ENCODE assay signal across 20 mouse cellular contexts in genomic region chr8:128003385-128003784, GRCm38 (mm10).
DNase-seq lines count a peak whose midpoint lies in the region; ATAC-seq lines count a peak whose summit lies in the region.
"Had no signal": no experiment of that assay in that cellular context is flagged by ENCODE, and none has a peak within 500 bp of the region (broad histone marks: within the 10 kb centered on the region; RNA-seq: fewer than 3 reads in every experiment).

No protein-coding gene starts in this region.

- H3K4me3 ChIP-seq in forebrain, embryonic 13.5 days: no peak overlapping the region
- no peak overlapping the region for H3K4me3 ChIP-seq in forebrain, embryonic 11.5 days (ENCODE audit: low read depth, low read length)
- H3K4me3 ChIP-seq in lung, embryonic 15.5 days: no peak overlapping the region
- H3K4me3 ChIP-seq in forebrain, embryonic 16.5 days (replicated peaks; ENCODE audit: low read length): no peak overlapping the region
- H3K4me3 ChIP-seq: erythroblast, embryonic 14.5 days; hindbrain, embryonic 13.5 days; intestine, embryonic 15.5 days; neural tube, embryonic 15.5 days had no signal

- no peaks in the 10 kb centered on the region for H3K9me3 ChIP-seq in forebrain, embryonic 13.5 days (replicated peaks)
- H3K9me3 ChIP-seq in forebrain, embryonic 11.5 days (ENCODE audit: control insufficient read depth, low read length): no peaks in the 10 kb centered on the region
- H3K9me3 ChIP-seq in lung, embryonic 15.5 days: no peaks in the 10 kb centered on the region
- H3K9me3 ChIP-seq in forebrain, embryonic 16.5 days (ENCODE audit: control insufficient read depth, low read length): no peaks in the 10 kb centered on the region
- H3K9me3 ChIP-seq: hindbrain, embryonic 13.5 days; intestine, embryonic 15.5 days; neural tube, embryonic 15.5 days had no signal

- no peak overlapping the region for H3K4me2 ChIP-seq in forebrain, embryonic 13.5 days
- H3K4me2 ChIP-seq in forebrain, embryonic 11.5 days (ENCODE audit: low read depth, low read length, severe bottlenecking): no peak overlapping the region
- no peak overlapping the region for H3K4me2 ChIP-seq in lung, embryonic 15.5 days
- no peak overlapping the region for H3K4me2 ChIP-seq in forebrain, embryonic 16.5 days (ENCODE audit: low read length)
- H3K4me2 ChIP-seq: hindbrain, embryonic 13.5 days; intestine, embryonic 15.5 days; neural tube, embryonic 15.5 days had no signal

- no peaks in the 10 kb centered on the region for H3K27me3 ChIP-seq in forebrain, embryonic 13.5 days
- no peaks in the 10 kb centered on the region for H3K27me3 ChIP-seq in forebrain, embryonic 11.5 days (ENCODE audit: control insufficient read depth, insufficient read depth, low read length)
- H3K27me3 ChIP-seq in lung, embryonic 15.5 days: no peaks in the 10 kb centered on the region
- no peaks in the 10 kb centered on the region for H3K27me3 ChIP-seq in forebrain, embryonic 16.5 days (replicated peaks; ENCODE audit: control insufficient read depth, insufficient read depth, low read length)
- H3K27me3 ChIP-seq: CH12.LX; hindbrain, embryonic 13.5 days; intestine, embryonic 15.5 days; neural tube, embryonic 15.5 days had no signal

- H3K36me3 ChIP-seq in forebrain, embryonic 13.5 days (ENCODE audit: poor library complexity, severe bottlenecking): no peaks in the 10 kb centered on the region
- no peaks in the 10 kb centered on the region for H3K36me3 ChIP-seq in forebrain, embryonic 11.5 days (ENCODE audit: control insufficient read depth, insufficient read depth, low read length)
- H3K36me3 ChIP-seq in lung, embryonic 15.5 days: no peaks in the 10 kb centered on the region
- H3K36me3 ChIP-seq in forebrain, embryonic 16.5 days (ENCODE audit: control insufficient read depth, insufficient read depth): no peaks in the 10 kb centered on the region
- H3K36me3 ChIP-seq: hindbrain, embryonic 13.5 days; intestine, embryonic 15.5 days; neural tube, embryonic 15.5 days had no signal

- peak; percentile 45; the same call in 1 of the 2 replicates for ATAC-seq in forebrain, embryonic 13.5 days
- no peak for ATAC-seq in forebrain, embryonic 11.5 days (replicated peaks; ENCODE audit: low FRiP score)
- 0 out of 2 replicates have a peak, but pooled peaks have one; percentile 17 for ATAC-seq in lung, embryonic 15.5 days (ENCODE audit: borderline replicate concordance, extremely low read depth, low FRiP score, low TSS enrichment)
- no peak for ATAC-seq in forebrain, embryonic 16.5 days
- ATAC-seq: intestine, embryonic 15.5 days had no signal

- no peak for DNase-seq in forebrain, embryonic 11.5 days (ENCODE audit: low spot score)
- no peak for DNase-seq in lung, adult 18-20 months
- peak; percentile 82 for DNase-seq in Muller cell, postnatal 12 days (ENCODE audit: inconsistent ontology term)
- no peak for DNase-seq in kidney, postnatal 14 days
- no peak for DNase-seq in gastrocnemius, postnatal 36 days
- DNase-seq: adrenal gland, postnatal 36 days; cerebellum, adult 11-12 months; cerebellum, postnatal 25 days; gastrocnemius, postnatal 25 days; kidney, postnatal 4 days; thymus, postnatal 14 days had no signal

- H3K27ac ChIP-seq in forebrain, embryonic 13.5 days: no peak overlapping the region
- H3K27ac ChIP-seq in forebrain, embryonic 11.5 days (ENCODE audit: low read depth, low read length): no peak overlapping the region
- peak overlapping the region; percentile 17; the same call in 1 of the 2 replicates for H3K27ac ChIP-seq in lung, embryonic 15.5 days
- H3K27ac ChIP-seq in forebrain, embryonic 16.5 days (ENCODE audit: low read length): peak overlapping the region; percentile 27; the same call in 1 of the 2 replicates
- H3K27ac ChIP-seq: hindbrain, embryonic 13.5 days; intestine, embryonic 15.5 days; macrophage; neural tube, embryonic 15.5 days had no signal

- no peak overlapping the region for H3K9ac ChIP-seq in forebrain, embryonic 13.5 days
- no peak overlapping the region for H3K9ac ChIP-seq in forebrain, embryonic 11.5 days (ENCODE audit: low read length)
- H3K9ac ChIP-seq in lung, embryonic 15.5 days: no peak overlapping the region
- H3K9ac ChIP-seq in forebrain, embryonic 16.5 days (replicated peaks; ENCODE audit: low read depth, low read length): no peak overlapping the region
- H3K9ac ChIP-seq: hindbrain, embryonic 13.5 days; intestine, embryonic 15.5 days; neural tube, embryonic 15.5 days had no signal

- H3K4me1 ChIP-seq in forebrain, embryonic 13.5 days: peaks cover 18% of the 10 kb centered on the region
- H3K4me1 ChIP-seq in forebrain, embryonic 11.5 days (replicated peaks; ENCODE audit: control insufficient read depth, insufficient read depth, low read length): no peaks in the 10 kb centered on the region
- H3K4me1 ChIP-seq in lung, embryonic 15.5 days: peaks cover 15% of the 10 kb centered on the region; the same call in 1 of the 2 replicates
- peaks cover 13% of the 10 kb centered on the region for H3K4me1 ChIP-seq in forebrain, embryonic 16.5 days (replicated peaks; ENCODE audit: control insufficient read depth, insufficient read depth, low read length)

- intact Hi-C loops in gastrocnemius, postnatal 36 days (cut with DNase I): no loop called here

- WGBS in forebrain, embryonic 13.5 days: 50% methylated on average over 1 of the region's 1 CpGs
- WGBS in forebrain, embryonic 11.5 days: 52% methylated on average over 1 of the region's 1 CpGs
- WGBS in lung, embryonic 15.5 days: 17% methylated on average over 1 of the region's 1 CpGs
- 45% methylated on average over 1 of the region's 1 CpGs for WGBS in forebrain, embryonic 16.5 days

Comparison
In these comparisons a context has a peak if more than half of its experiments do, and no peak if none do; other contexts are left out.
1. ATAC-seq: peak in forebrain, embryonic 13.5 days (single experiment) and lung, embryonic 15.5 days (single experiment); none in forebrain, embryonic 11.5 days (single experiment) and forebrain, embryonic 16.5 days (single experiment).
2. H3K27ac ChIP-seq: peak in lung, embryonic 15.5 days (single experiment) and forebrain, embryonic 16.5 days (single experiment); none in forebrain, embryonic 13.5 days (single experiment) and forebrain, embryonic 11.5 days (single experiment).